Comparison of ENCODE assay signal across 27 mouse cellular contexts in the genomic region with DNA sequence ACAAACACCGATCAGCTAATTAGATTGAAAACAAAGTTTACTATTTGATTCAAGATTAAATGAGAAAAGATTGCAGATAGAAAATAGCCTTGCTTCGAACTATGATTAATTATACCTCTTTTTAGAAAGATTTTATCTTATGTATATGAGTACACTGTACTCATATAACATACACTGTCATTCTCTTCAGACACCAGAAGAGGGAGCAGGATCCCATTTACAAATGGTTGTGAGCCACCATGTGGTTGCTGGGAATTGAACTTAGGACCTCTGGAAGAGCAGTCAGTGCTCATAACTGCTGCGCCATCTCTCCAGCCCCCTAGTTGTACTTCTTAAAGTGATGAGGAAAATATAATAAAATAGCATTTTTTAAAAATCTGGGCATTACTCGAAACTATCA. TPM values are rescaled to one million over a fixed set of nuclear protein-coding genes. Genes with fewer than 3 reads are reported as not detected.
DNase-seq lines count a peak whose midpoint lies in the region; ATAC-seq and TF ChIP-seq lines count a peak whose summit lies in the region.
"Had no signal": no experiment of that assay in that cellular context is flagged by ENCODE, and none has a peak within 500 bp of the region (broad histone marks: within the 10 kb centered on the region; RNA-seq: fewer than 3 reads in every experiment).

No protein-coding gene starts in this region.

- H3K9ac ChIP-seq in CH12.LX (ENCODE audit: insufficient read depth, low read depth): no peak overlapping the region
- H3K9ac ChIP-seq in stomach, postnatal 0 days (ENCODE audit: low read length): no peak overlapping the region
- H3K9ac ChIP-seq: embryonic facial prominence, embryonic 12.5 days; forebrain, embryonic 13.5 days; kidney, embryonic 15.5 days; limb, embryonic 12.5 days; liver, embryonic 12.5 days; lung, embryonic 14.5 days; neural tube, embryonic 12.5 days had no signal

- no peak for DNase-seq in layer of hippocampus, adult 2 months (ENCODE audit: low spot score in 2 of 2)
- DNase-seq in layer of hippocampus, postnatal 14 days (ENCODE audit: low spot score in 2 of 2): no peak
- DNase-seq in CH12.LX (ENCODE audit: extremely low read depth) (no peak), Patski (ENCODE audit: low read depth, low spot score) (no peak)
- no peak for DNase-seq in stomach, postnatal 0 days (ENCODE audit: low spot score)
- DNase-seq in layer of hippocampus, adult 9-10 months (ENCODE audit: low spot score): no peak
- DNase-seq in urinary bladder, adult 2 months (ENCODE audit: low spot score): no peak
- DNase-seq: adrenal gland, postnatal 10 days; cerebellum, adult 18-20 months; cerebellum, postnatal 14 days; kidney, adult 11 months; lung, embryonic 14.5 days; lung, postnatal 36 days; midbrain, embryonic 14.5 days; right cerebral cortex, postnatal 14 days; thymus, postnatal 25 days had no signal

- H3K4me1 ChIP-seq in CH12.LX (ENCODE audit: control insufficient read depth in 1 of 2, insufficient read depth in 2 of 2): peaks cover 3% of the 10 kb centered on the region in 2 experiments; a peak in 2 of 4 replicates
- H3K4me1 ChIP-seq in stomach, postnatal 0 days (replicated peaks; ENCODE audit: control insufficient read depth, insufficient read depth): no peaks in the 10 kb centered on the region
- H3K4me1 ChIP-seq: embryonic facial prominence, embryonic 12.5 days; forebrain, embryonic 13.5 days; hindbrain, embryonic 10.5 days; kidney, embryonic 15.5 days; limb, embryonic 12.5 days; liver, embryonic 12.5 days; neural tube, embryonic 12.5 days had no signal

- H3K9me3 ChIP-seq in CH12.LX (replicated peaks; ENCODE audit: low read length): no peaks in the 10 kb centered on the region
- no peaks in the 10 kb centered on the region for H3K9me3 ChIP-seq in stomach, postnatal 0 days (ENCODE audit: control insufficient read depth, low read length)
- H3K9me3 ChIP-seq: embryonic facial prominence, embryonic 12.5 days; forebrain, embryonic 13.5 days; hindbrain, embryonic 10.5 days; kidney, embryonic 15.5 days; limb, embryonic 12.5 days; liver, embryonic 12.5 days; neural tube, embryonic 12.5 days had no signal

- no peak for ATAC-seq in Patski
- no peak for ATAC-seq in stomach, postnatal 0 days (ENCODE audit: low FRiP score, low TSS enrichment)
- ATAC-seq: forebrain, embryonic 13.5 days; hindbrain, embryonic 16.5 days; liver, embryonic 12.5 days had no signal

- peak; percentile 21 for TF ChIP-seq RAD21 in CH12.LX (IDR thresholded peaks at IDR 0.05; ENCODE audit: low read depth, low read length)

- no peak for TF ChIP-seq EP300 in CH12.LX (IDR thresholded peaks at IDR 0.05; ENCODE audit: low read length)
- TF ChIP-seq EP300 in stomach, postnatal 0 days (optimal IDR thresholded peaks at IDR 0.05): no peak

- dilution Hi-C loops in CH12.LX (cut with MboI; ENCODE audit: extremely low pct_ligation_motif_present, extremely low pct_unique_long_range_greater_than_20kb, low sequenced_read_pairs): no loop called here

- H3K36me3 ChIP-seq in CH12.LX (replicated peaks in 1 of 2; ENCODE audit: control insufficient read depth in 1 of 2, insufficient read depth in 1 of 2, low read length in 1 of 2): no peaks in the 10 kb centered on the region
- H3K36me3 ChIP-seq in stomach, postnatal 0 days (ENCODE audit: control insufficient read depth, insufficient read depth, low read length): no peaks in the 10 kb centered on the region
- H3K36me3 ChIP-seq: embryonic facial prominence, embryonic 12.5 days; hindbrain, embryonic 10.5 days; kidney, embryonic 15.5 days; limb, embryonic 12.5 days; liver, embryonic 12.5 days; neural tube, embryonic 12.5 days had no signal

- TF ChIP-seq CTCF in layer of hippocampus, adult 2 months (conservative IDR thresholded peaks at IDR 0.05): peak; percentile 50
- TF ChIP-seq CTCF in CH12.LX (conservative IDR thresholded peaks at IDR 0.05 in 1 of 2, IDR thresholded peaks at IDR 0.05 in 1 of 2; ENCODE audit: low read depth in 2 of 2, low read length in 2 of 2) (peak in 1 of 2 experiments; percentile 62; a peak in 2 of 4 replicates), Patski (IDR thresholded peaks at IDR 0.05) (peak; percentile 32)
- TF ChIP-seq CTCF in stomach, postnatal 0 days (IDR thresholded peaks at IDR 0.05; ENCODE audit: low read depth): peak; percentile 18; the same call in 1 of the 2 replicates

- no peak overlapping the region for H3K27ac ChIP-seq in layer of hippocampus, adult 2 months
- no peak overlapping the region for H3K27ac ChIP-seq in CH12.LX (ENCODE audit: insufficient read depth, low read depth)
- no peak overlapping the region for H3K27ac ChIP-seq in stomach, postnatal 0 days (replicated peaks)
- H3K27ac ChIP-seq: embryonic facial prominence, embryonic 12.5 days; forebrain, embryonic 13.5 days; hindbrain, embryonic 10.5 days; kidney, embryonic 15.5 days; limb, embryonic 12.5 days; liver, embryonic 12.5 days; neural tube, embryonic 12.5 days had no signal

- CTCF ChIA-PET in Patski (lab: Charles Lee): interaction anchor here (2.1 kb wide), 2 partner anchors 9 to 17 kb away, joined by 4 to 8 read pairs; no protein-coding TSS in a partner anchor

- H3K4me2 ChIP-seq in CH12.LX (ENCODE audit: insufficient read depth, low read depth, poor library complexity, severe bottlenecking): no peak overlapping the region
- H3K4me2 ChIP-seq in stomach, postnatal 0 days (replicated peaks; ENCODE audit: low read depth): no peak overlapping the region
- H3K4me2 ChIP-seq: embryonic facial prominence, embryonic 12.5 days; forebrain, embryonic 13.5 days; heart, embryonic 11.5 days; kidney, embryonic 15.5 days; limb, embryonic 12.5 days; liver, embryonic 12.5 days; lung, embryonic 14.5 days; neural tube, embryonic 12.5 days had no signal

- no peak overlapping the region for H3K4me3 ChIP-seq in layer of hippocampus, adult 2 months
- no peak overlapping the region for H3K4me3 ChIP-seq in CH12.LX (replicated peaks in 1 of 3; ENCODE audit: low read depth in 2 of 3, low read length in 2 of 3, poor library complexity in 1 of 3)
- no peak overlapping the region for H3K4me3 ChIP-seq in stomach, postnatal 0 days (ENCODE audit: low read depth, low read length)
- H3K4me3 ChIP-seq: embryonic facial prominence, embryonic 12.5 days; erythroblast, embryonic 14.5 days; forebrain, embryonic 13.5 days; hindbrain, embryonic 10.5 days; kidney, embryonic 15.5 days; limb, embryonic 12.5 days; liver, embryonic 12.5 days; megakaryocyte, embryonic 14.5 days; neural tube, embryonic 12.5 days had no signal

- H3K27me3 ChIP-seq in CH12.LX (replicated peaks): no peaks in the 10 kb centered on the region
- peaks cover 5% of the 10 kb centered on the region for H3K27me3 ChIP-seq in Patski
- no peaks in the 10 kb centered on the region for H3K27me3 ChIP-seq in stomach, postnatal 0 days (ENCODE audit: control insufficient read depth, insufficient read depth, low read length)
- H3K27me3 ChIP-seq: embryonic facial prominence, embryonic 12.5 days; forebrain, embryonic 13.5 days; kidney, embryonic 15.5 days; limb, embryonic 12.5 days; liver, embryonic 12.5 days; megakaryocyte, embryonic 14.5 days; neural tube, embryonic 12.5 days had no signal

- POLR2A ChIA-PET in Patski (lab: Charles Lee): no interaction called here

- no peak for TF ChIP-seq POLR2A in CH12.LX (IDR thresholded peaks at IDR 0.05; ENCODE audit: low read depth, low read length)

- WGBS in stomach, postnatal 0 days: 95% methylated on average over 4 of the region's 4 CpGs

- in situ Hi-C loops in CH12.LX (cut with MboI; ENCODE audit: low pct_ligation_motif_present, low pct_unique_long_range_greater_than_20kb, low sequenced_read_pairs): no loop called here
- in situ Hi-C loops in Patski (cut with MboI; ENCODE audit: low pct_unique_long_range_greater_than_20kb): no loop called here

- no peaks in the 10 kb centered on the region for H3K79me2 ChIP-seq in CH12.LX (replicated peaks; ENCODE audit: control insufficient read depth, extremely low read depth, insufficient read depth, poor library complexity, severe bottlenecking)

TF ChIP-seq in CH12.LX, 34 proteins besides CTCF, POLR2A, EP300 and RAD21:
- peak; percentile 45 for TF ChIP-seq SMC3 (IDR thresholded peaks at IDR 0.05; ENCODE audit: low read depth, low read length)
- TF ChIP-seq GABPA (IDR thresholded peaks at IDR 0.05; ENCODE audit: insufficient replicate concordance, low read depth, low read length): no peak

RNA-seq across cellular contexts. Expression of a gene that starts 55.2 kb away (rescaled TPM):
- total RNA-seq in layer of hippocampus, adult 2 months (2021): 10 to 100 TPM; 18.1 to 20.1 TPM
- 10 to 100 TPM; 14.6 to 16.6 TPM for total RNA-seq in layer of hippocampus, postnatal 14 days (2021)
- total RNA-seq in CH12.LX (2012; rRNA removed) (17.6 and 21.9 TPM in 2 replicates), CH12.LX (2014; rRNA removed) (8.8 and 9.3 TPM in 2 replicates)
- polyA plus RNA-seq in CH12.LX (2012; ENCODE audit: insufficient read length, low read depth) (45.7 and 58.4 TPM in 2 replicates), Patski (2021) (33.8 TPM)
- polyA plus RNA-seq in stomach, postnatal 0 days (2015; fragmentation: Nextera tagmentation; extraction: Ambion mirVana): 38.5 and 45.1 TPM in 2 replicates
- 6.6 and 12.4 TPM in 2 replicates for polyA plus RNA-seq in urinary bladder, adult 2 months (2012; rRNA removed)

RNA-seq across cellular contexts. Expression of a gene that starts 55.3 kb away (rescaled TPM):
- total RNA-seq in layer of hippocampus, adult 2 months (2021): 1 to 10 TPM; 2.9 to 5.6 TPM
- total RNA-seq in layer of hippocampus, postnatal 14 days (2021): 1 to 10 TPM; 3.5 to 3.8 TPM
- total RNA-seq in CH12.LX (2012; rRNA removed): 0.29 and 0.38 TPM in 2 replicates
- 0.24 and 0.27 TPM in 2 replicates for total RNA-seq in CH12.LX (2014; rRNA removed)
- polyA plus RNA-seq in CH12.LX (2012; ENCODE audit: insufficient read length, low read depth): 0.43 and 0.97 TPM in 2 replicates
- 0.23 TPM for polyA plus RNA-seq in Patski (2021)
- 0.12 and 0.15 TPM in 2 replicates for polyA plus RNA-seq in stomach, postnatal 0 days (2015; fragmentation: Nextera tagmentation; extraction: Ambion mirVana)
- polyA plus RNA-seq in urinary bladder, adult 2 months (2012; rRNA removed): 0.19 and 0.21 TPM in 2 replicates
- polyA plus RNA-seq: erythroblast, embryonic 14.5 days had no signal
